Mouse (Mus musculus) lung, adult 2 months (tissue): ENCODE results near the gene Ugt3a1. TPM values are rescaled to one million over a fixed set of nuclear protein-coding genes. Genes with fewer than 3 reads are reported as not detected.

Source experiments
- DNase-seq: peaks from one replicate; pipeline ENCODE4 v3.0.0; 2022
- H3K4me1 ChIP-seq: fragments of 200-500 bp; 2 replicates; pipeline ENCODE4 v1.6.1; 2011; ENCODE audit warnings: low read length; ENCODE audit not compliant: control insufficient read depth, insufficient read depth
- H3K4me3 ChIP-seq: fragments of 200-500 bp; replicated peaks from 2 replicates; pipeline ENCODE3; 2011; ENCODE audit warnings: low read depth, mild to moderate bottlenecking, control low read depth, low read length; ENCODE audit errors: extremely low read depth
- CTCF ChIP-seq: fragments of 200-500 bp; IDR thresholded peaks from 2 replicates; pipeline ENCODE4 v1.5.1; 2011; ENCODE audit warnings: mild to moderate bottlenecking, low read length, control low read depth; ENCODE audit not compliant: insufficient read depth
- POLR2A ChIP-seq: fragments of 200-500 bp; IDR thresholded peaks from 2 replicates; pipeline ENCODE4 v1.6.1; 2011; ENCODE audit warnings: low read depth, mild to moderate bottlenecking, control low read depth, low read length, borderline replicate concordance; ENCODE audit errors: extremely low read depth
- WGBS: fragments of 180-500 bp; shearing (Covaris S2); methylation state at CpG from one replicate; pipeline ENCODE4 v1.1.7; 2018; 5-methylcytosine and 5-hydroxymethylcytosine counted together
- polyA plus RNA-seq: library from polyadenylated mRNA; depleted of rRNA; stranded (reverse); fragments of >200 nt; gene quantifications from 2 replicates; pipeline ENCODE4 v1.2.3, GENCODE M21; 2012; rRNA removed

Ugt3a1 gene
- polyA plus RNA-seq, 1 experiment, result not detected

DNA sequence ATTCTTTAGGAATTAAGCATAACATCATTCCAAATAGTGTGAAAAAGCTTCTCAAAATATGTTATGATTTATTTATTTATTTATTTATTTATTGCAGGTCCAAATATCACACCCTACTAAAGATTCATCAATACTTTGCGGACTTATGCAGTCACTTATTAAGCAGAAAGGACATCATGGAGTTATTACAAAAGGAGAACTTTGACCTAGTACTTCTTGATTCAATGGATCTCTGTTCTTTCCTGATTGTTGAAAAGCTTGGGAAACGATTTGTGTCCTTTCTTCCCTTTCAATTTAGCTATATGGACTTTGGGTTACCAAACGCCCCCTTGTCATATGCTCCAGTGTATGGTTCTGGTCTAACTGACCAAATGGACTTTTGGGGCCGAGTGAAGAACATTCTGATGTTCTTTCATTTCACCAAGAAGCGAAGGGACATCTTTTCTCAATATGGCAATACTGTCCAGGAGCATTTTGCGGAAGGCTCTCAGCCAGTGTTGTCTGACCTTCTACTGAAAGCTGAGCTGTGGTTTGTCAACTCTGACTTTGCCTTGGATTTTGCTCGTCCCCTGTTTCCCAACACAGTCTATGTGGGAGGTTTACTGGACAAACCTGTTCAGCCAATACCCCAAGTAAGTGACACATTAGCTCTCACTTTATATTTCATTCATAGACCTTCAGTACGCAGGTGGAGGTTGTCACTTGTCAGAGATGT is 29.4 kb downstream of the Ugt3a1 start:
- Histone ChIP-seq H3K4me3 (no peak overlapping the region), H3K4me1 (no peaks in the 10 kb centered on the region)
- TF ChIP-seq POLR2A (no peak), CTCF (no peak)
- no peak for DNase-seq
- WGBS, result 74% methylated on average over 8 of the region's 8 CpGs

DNA sequence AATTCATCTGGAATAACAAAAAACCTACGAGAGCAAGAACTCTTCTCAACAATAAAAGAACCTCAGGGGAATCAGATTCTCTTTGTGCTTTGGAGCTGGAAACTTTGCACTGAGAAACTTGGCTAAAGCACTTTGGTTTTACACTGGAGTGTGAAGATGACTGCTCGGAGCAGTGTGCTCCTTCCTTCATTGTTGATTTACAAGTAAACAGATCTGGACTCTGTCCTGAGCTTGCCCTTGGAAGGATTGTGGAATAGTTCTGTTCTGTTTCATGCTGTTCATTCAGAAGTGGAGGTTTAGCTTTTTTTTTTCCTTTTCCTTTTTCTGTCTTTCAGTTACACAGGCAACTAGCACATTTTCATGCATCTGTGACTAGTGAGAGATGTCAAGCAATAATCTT is 57.9 kb downstream of the Ugt3a1 start:
- Histone ChIP-seq H3K4me1 (no peaks in the 10 kb centered on the region), H3K4me3 (no peak overlapping the region)
- TF ChIP-seq POLR2A, result no peak
- no peak for TF ChIP-seq CTCF
- no peak for DNase-seq
- WGBS, result 55% methylated on average over 2 of the region's 2 CpGs

DNA sequence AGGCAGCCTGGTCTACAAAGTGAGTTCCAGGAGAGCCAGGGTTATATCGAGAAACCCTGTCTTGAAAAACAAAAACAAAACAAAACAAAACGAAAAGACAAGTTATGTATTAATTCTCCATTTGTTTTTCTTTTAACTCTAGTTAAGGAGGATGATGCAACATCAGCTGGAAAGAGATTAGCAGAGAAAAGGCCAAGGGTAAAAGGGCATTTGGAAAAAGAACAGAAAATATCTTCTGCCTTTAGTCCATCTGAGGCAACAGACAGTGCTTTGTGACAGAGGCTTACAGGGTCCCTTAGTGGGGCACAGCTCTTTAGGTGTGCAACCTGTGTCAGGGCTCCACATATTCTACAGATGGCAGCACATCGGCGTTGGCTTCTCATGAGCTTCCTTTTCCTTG is 58.7 kb downstream of the Ugt3a1 start, which contains the start of gene Ugt3a2:
TSS of gene Ugt3a2 (plus strand) at position 210 of the 400 bp plus-strand sequence.
- 78% methylated on average over 4 of the region's 4 CpGs for WGBS
- TF ChIP-seq POLR2A, result no peak
- Histone ChIP-seq H3K4me3 (no peak within 1 kb of the TSS), H3K4me1 (no peaks in the 10 kb centered on the region)
- no peak for DNase-seq

DNA sequence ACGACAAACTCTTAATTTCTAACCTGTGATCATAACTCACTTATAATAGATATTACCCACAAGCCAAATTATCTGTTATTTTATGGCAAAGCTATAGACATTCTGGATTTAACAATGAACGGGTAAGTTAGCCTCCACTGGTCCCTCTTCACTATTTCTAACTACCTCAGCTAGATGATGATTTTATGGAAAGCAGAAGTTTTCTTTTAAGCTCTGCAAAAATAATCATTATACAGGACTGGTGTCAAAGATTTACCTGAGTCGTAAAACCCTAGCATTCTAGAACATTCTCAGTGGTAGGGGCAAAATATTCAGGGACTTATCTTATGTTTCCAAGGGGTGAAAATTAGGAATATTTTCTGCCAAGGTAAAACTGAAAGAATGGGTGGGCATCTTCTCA is 59.9 kb downstream of the Ugt3a1 start:
- H3K4me3 ChIP-seq, result no peak overlapping the region
- no peak for DNase-seq
- no peaks in the 10 kb centered on the region for H3K4me1 ChIP-seq
- no peak for TF ChIP-seq CTCF
- 67% methylated on average over 3 of the region's 3 CpGs for WGBS

DNA sequence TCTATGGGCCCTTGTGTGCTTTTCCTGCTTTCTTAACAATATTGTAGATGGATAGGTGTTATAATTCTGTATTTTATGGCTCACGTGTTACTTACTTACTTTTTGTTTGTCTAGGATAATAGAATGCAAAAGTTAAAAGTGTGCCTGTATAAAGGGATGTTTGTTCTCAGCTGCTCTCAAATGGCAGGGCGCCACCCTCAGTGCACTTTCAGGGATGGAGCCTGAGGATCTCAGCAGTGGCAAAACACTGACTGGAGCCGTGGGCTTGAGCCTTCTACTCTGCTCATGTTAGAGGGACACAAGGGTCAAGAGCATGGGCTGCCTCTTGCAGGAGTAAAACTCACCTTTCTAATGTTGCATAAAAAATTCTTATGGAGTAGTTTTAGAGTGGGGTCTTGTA is 60.3 kb downstream of the Ugt3a1 start:
- TF ChIP-seq POLR2A, result no peak
- TF ChIP-seq CTCF, result no peak
- no peak for DNase-seq
- Histone ChIP-seq H3K4me1 (no peaks in the 10 kb centered on the region), H3K4me3 (no peak overlapping the region)
- WGBS, result 64% methylated on average over 3 of the region's 3 CpGs

DNA sequence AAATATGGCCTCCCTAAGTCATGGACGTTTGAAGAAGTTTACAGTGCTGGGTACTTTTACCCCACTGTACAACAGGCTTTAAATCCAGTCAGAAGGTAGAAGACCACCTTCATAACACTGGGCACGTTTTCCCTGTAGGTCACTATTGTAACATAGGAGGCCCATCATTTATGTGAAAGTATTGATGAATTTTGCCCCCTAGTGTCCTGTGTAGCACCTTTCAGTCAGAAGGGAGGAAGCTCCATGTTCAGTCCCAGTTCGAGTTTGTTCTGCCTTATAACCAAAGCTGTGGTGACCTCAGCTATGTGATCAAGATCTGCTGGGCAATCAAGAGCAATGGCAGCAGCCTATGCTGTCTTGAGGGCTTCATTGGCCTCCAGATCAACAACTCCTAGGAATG is 72.1 kb downstream of the Ugt3a1 start:
- Histone ChIP-seq H3K4me1 (no peaks in the 10 kb centered on the region), H3K4me3 (no peak overlapping the region)
- DNase-seq, result no peak
- TF ChIP-seq POLR2A (no peak), CTCF (no peak)
- WGBS, result 42% methylated on average over 3 of the region's 3 CpGs

DNA sequence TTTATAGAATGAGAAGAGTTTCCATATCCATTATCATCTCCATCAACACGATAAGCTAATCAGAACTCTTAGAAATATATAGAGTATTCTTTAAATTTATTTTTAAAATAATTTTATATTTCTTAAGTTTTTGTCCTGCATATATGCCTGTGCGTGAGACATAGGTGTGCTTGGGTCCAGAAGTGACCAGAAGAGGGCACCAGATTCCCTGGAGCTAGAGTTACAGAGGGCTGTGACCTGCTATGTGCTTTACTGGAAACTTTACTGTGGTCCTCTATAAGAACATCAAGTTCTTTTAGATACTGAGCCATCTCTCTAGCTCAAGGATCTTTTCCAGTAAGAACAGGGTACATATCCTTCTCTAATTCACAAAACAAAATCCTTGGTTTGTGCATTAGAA is 86.1 kb downstream of the Ugt3a1 start:
- no peak overlapping the region for H3K4me3 ChIP-seq
- TF ChIP-seq CTCF, result 0 out of 2 replicates have a peak, but pooled peaks have one; percentile 11
- TF ChIP-seq POLR2A, result no peak

More for the DNA sequence above, 86.1 kb downstream of the Ugt3a1 start:
- 69% methylated on average over 2 of the region's 2 CpGs for whole genome bisulfite sequencing
- no peak for DNase-seq
- H3K4me1 ChIP-seq, result no peaks in the 10 kb centered on the region

Other genes with a start within 250 kb of the Ugt3a1 start
- gene Nadk2, start 205.6 kb upstream of the Ugt3a1 start, polyA plus RNA-seq, result 11.5 and 12.0 TPM in 2 replicates
- gene Lmbrd2, start 136.3 kb upstream of the Ugt3a1 start, polyA plus RNA-seq, result 7.5 and 15.3 TPM in 2 replicates
- gene Skp2, start 121.5 kb upstream of the Ugt3a1 start, polyA plus RNA-seq, result 0.91 and 1.6 TPM in 2 replicates
- gene Ugt3a2, start 58.7 kb downstream of the Ugt3a1 start, polyA plus RNA-seq, result 0.12 and 0.15 TPM in 2 replicates
- gene Capsl, start 159.1 kb downstream of the Ugt3a1 start, polyA plus RNA-seq, result 4.7 and 6.4 TPM in 2 replicates